Mouse (Mus musculus): Measurements from ENCODE around the gene Nnmt. TPM values are rescaled to one million over a fixed set of nuclear protein-coding genes. Genes with fewer than 3 reads are reported as not detected.

Nnmt gene
- polyA plus RNA-seq, 1 experiment from 2014 or later = 4.3 TPM

DNA sequence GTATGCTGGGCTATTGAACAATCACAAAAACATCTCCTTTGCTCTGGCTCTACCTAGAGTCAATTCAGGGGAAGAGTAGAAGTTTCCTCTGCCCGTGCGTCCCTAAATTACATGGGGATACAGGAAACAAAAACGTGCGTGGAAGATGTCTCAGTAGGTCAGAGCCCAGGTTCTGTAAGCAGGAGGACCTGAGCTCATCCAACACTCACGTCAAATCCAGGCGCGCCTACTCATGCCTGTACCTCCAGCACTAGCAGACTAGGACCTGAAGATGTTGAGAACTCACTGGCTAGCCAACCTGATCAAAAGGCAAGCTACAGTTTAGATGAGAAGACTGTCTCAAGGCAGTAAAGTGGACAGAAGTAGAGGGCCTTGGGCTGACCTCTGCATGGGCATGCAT is 32.2 kb upstream of the Nnmt start:
- ATAC-seq (replicated peaks; ENCODE audit: low FRiP score, low read depth) (no peak), DNase-seq (ENCODE audit: low spot score) (no peak)
- Histone ChIP-seq H3K27me3 (ENCODE audit: insufficient read depth, low read length) (no peaks in the 10 kb centered on the region), H3K36me3 (ENCODE audit: insufficient read depth, low read length) (no peaks in the 10 kb centered on the region), H3K9ac (ENCODE audit: low read depth, low read length) (no peak overlapping the region), H3K4me2 (ENCODE audit: low read length) (no peak overlapping the region), H3K9me3 (replicated peaks; ENCODE audit: low read length) (no peaks in the 10 kb centered on the region), H3K4me1 (replicated peaks; ENCODE audit: insufficient read depth, low read length) (no peaks in the 10 kb centered on the region), H3K4me3 (replicated peaks; ENCODE audit: low read depth, low read length) (no peak overlapping the region), H3K27ac (no peak overlapping the region)
- TF ChIP-seq CTCF (IDR thresholded peaks at IDR 0.05; ENCODE audit: low read depth) = no peak
- 89% methylated on average over 7 of the region's 7 CpGs for WGBS

DNA sequence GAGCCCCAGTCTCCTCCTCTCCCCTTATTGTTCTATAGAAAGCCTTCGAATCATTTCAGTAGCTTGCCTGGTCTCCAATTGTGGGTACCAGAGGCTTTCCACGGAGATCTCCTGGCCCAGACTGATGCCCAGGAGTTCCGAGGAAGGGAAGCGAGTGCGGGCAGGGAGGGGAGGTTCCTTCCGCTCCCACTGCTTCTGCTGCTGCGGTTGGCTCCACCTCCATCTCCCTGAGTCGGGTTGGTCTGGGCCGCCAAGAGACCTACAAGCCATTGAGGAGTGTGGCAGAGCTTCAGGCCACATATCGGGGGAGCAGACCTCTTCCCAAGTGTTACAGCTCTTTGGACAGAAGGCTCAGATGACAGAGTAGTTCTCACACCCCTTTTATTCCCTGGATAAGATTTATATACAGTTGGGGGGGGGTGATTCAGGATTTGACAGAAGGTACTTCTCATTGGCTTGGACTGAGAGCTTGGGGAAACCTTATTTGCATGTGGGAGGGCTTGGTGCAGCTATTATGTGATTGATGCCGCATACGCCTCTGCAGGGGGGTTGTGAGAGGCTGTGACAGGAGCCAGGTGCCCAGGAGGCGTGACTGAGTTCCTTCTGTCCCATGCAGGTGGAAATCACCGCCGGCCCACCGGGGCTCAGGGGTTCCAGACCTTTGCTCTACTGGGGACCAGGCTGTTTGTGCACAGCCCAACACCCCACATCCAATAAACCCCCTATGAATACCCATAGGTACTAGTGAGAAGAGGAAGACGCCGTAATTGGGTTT is 30.8 kb upstream of the Nnmt start:
- Histone ChIP-seq H3K36me3 (ENCODE audit: insufficient read depth, low read length) (no peaks in the 10 kb centered on the region), H3K27ac (no peak overlapping the region), H3K9me3 (replicated peaks; ENCODE audit: low read length) (no peaks in the 10 kb centered on the region), H3K4me2 (ENCODE audit: low read length) (peak overlapping the region; percentile 15), H3K9ac (ENCODE audit: low read depth, low read length) (no peak overlapping the region), H3K4me3 (replicated peaks; ENCODE audit: low read depth, low read length) (no peak overlapping the region), H3K4me1 (replicated peaks; ENCODE audit: insufficient read depth, low read length) (no peaks in the 10 kb centered on the region), H3K27me3 (ENCODE audit: insufficient read depth, low read length) (no peaks in the 10 kb centered on the region)
- 41% methylated on average over 18 of the region's 18 CpGs for WGBS
- ATAC-seq (replicated peaks; ENCODE audit: low FRiP score, low read depth) (no peak), DNase-seq (ENCODE audit: low spot score) (no peak)
- TF ChIP-seq CTCF (IDR thresholded peaks at IDR 0.05; ENCODE audit: low read depth) = no peak

DNA sequence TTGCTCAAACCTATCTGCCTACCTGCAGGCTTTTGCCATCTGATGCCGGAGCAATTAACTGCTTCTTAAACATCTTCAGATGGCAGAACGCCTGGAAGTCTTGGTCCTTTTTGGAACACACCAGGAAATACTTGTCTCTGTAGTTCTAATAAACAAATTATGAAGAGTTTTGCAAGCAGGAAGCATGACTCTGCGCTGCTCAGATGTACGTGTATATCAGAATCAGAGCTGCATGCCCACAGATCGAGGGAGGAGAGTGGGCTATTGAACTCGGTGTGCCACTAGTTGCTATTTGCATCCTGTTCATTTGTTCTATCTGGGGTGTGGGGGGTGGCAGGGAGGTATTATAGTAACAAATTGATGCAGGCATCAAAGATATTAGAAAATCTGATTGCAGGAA is 28.2 kb upstream of the Nnmt start:
- Histone ChIP-seq H3K36me3 (ENCODE audit: insufficient read depth, low read length) (no peaks in the 10 kb centered on the region), H3K4me3 (replicated peaks; ENCODE audit: low read depth, low read length) (no peak overlapping the region), H3K27me3 (ENCODE audit: insufficient read depth, low read length) (no peaks in the 10 kb centered on the region), H3K9me3 (replicated peaks; ENCODE audit: low read length) (no peaks in the 10 kb centered on the region), H3K4me2 (ENCODE audit: low read length) (no peak overlapping the region), H3K9ac (ENCODE audit: low read depth, low read length) (no peak overlapping the region), H3K4me1 (replicated peaks; ENCODE audit: insufficient read depth, low read length) (no peaks in the 10 kb centered on the region), H3K27ac (no peak overlapping the region)
- no peak for DNase-seq (ENCODE audit: low spot score)
- ATAC-seq (replicated peaks; ENCODE audit: low FRiP score, low read depth) = no peak
- whole genome bisulfite sequencing = 79% methylated on average over 6 of the region's 6 CpGs
- TF ChIP-seq CTCF (IDR thresholded peaks at IDR 0.05; ENCODE audit: low read depth) = no peak

- DNase-seq (ENCODE audit: low spot score) = no peak
- ATAC-seq (replicated peaks; ENCODE audit: low FRiP score, low read depth) = no peak
- H3K4me3 ChIP-seq (replicated peaks; ENCODE audit: low read depth, low read length) = no peak overlapping the region
- no peaks in the 10 kb centered on the region for H3K27me3 ChIP-seq (ENCODE audit: insufficient read depth, low read length)
- TF ChIP-seq CTCF (IDR thresholded peaks at IDR 0.05; ENCODE audit: low read depth) = no peak
- 81% methylated on average over 1 of the region's 1 CpGs for WGBS
- no peak overlapping the region for H3K4me2 ChIP-seq (ENCODE audit: low read length)
- no peaks in the 10 kb centered on the region for H3K9me3 ChIP-seq (replicated peaks; ENCODE audit: low read length)
- no peak overlapping the region for H3K9ac ChIP-seq (ENCODE audit: low read depth, low read length)
- H3K4me1 ChIP-seq (replicated peaks; ENCODE audit: insufficient read depth, low read length) = no peaks in the 10 kb centered on the region
- no peaks in the 10 kb centered on the region for H3K36me3 ChIP-seq (ENCODE audit: insufficient read depth, low read length)
- H3K27ac ChIP-seq = no peak overlapping the region
These were observed 14.3 kb upstream of the Nnmt start for GRCm38 (mm10) chr9:48619268-48619667.

DNA sequence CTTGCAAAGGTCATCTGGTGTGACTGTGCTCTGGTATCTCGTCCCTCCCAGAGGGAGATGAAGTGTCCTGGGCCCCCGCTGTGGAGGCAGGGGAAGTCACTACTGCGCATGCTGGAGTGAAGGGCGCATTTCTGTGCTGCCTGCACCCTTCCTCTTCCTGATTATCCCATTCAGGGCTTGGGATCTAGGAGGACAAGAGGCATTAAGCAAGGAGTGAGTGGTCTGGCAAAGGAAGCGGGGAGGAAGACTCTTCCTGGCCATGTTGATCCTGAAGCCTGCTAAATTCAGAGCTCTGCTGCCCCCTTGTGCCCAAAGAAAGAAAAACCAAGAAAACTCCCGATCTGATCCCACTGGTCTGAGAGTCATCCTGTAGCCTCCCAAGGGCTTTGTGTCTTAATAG is 13.6 kb upstream of the Nnmt start:
- Histone ChIP-seq H3K27ac (no peak overlapping the region), H3K9ac (ENCODE audit: low read depth, low read length) (no peak overlapping the region), H3K4me1 (replicated peaks; ENCODE audit: insufficient read depth, low read length) (no peaks in the 10 kb centered on the region), H3K27me3 (ENCODE audit: insufficient read depth, low read length) (no peaks in the 10 kb centered on the region), H3K9me3 (replicated peaks; ENCODE audit: low read length) (no peaks in the 10 kb centered on the region), H3K36me3 (ENCODE audit: insufficient read depth, low read length) (no peaks in the 10 kb centered on the region), H3K4me2 (ENCODE audit: low read length) (peak overlapping the region; percentile 23; the same call in 1 of the 2 replicates), H3K4me3 (replicated peaks; ENCODE audit: low read depth, low read length) (no peak overlapping the region)
- DNase-seq (ENCODE audit: low spot score) (peak; percentile 90), ATAC-seq (replicated peaks; ENCODE audit: low FRiP score, low read depth) (no peak; the same call in 1 of the 2 replicates)
- 24% methylated on average over 6 of the region's 6 CpGs for WGBS
- peak; percentile 84 for TF ChIP-seq CTCF (IDR thresholded peaks at IDR 0.05; ENCODE audit: low read depth)

GRCm38 (mm10) chr9:48618111-48618510 is 13.2 kb upstream of the Nnmt start:
- no peak for DNase-seq (ENCODE audit: low spot score)
- H3K27ac ChIP-seq = no peak overlapping the region

More at GRCm38 (mm10) chr9:48618111-48618510, 13.2 kb upstream of the Nnmt start:
- ATAC-seq (replicated peaks; ENCODE audit: low FRiP score, low read depth) = no peak
- H3K4me1 ChIP-seq (replicated peaks; ENCODE audit: insufficient read depth, low read length) = no peaks in the 10 kb centered on the region
- no peaks in the 10 kb centered on the region for H3K9me3 ChIP-seq (replicated peaks; ENCODE audit: low read length)
- WGBS = 72% methylated on average over 8 of the region's 8 CpGs
- H3K36me3 ChIP-seq (ENCODE audit: insufficient read depth, low read length) = no peaks in the 10 kb centered on the region
- H3K9ac ChIP-seq (ENCODE audit: low read depth, low read length) = no peak overlapping the region
- no peak overlapping the region for H3K4me2 ChIP-seq (ENCODE audit: low read length)
- no peaks in the 10 kb centered on the region for H3K27me3 ChIP-seq (ENCODE audit: insufficient read depth, low read length)
- H3K4me3 ChIP-seq (replicated peaks; ENCODE audit: low read depth, low read length) = no peak overlapping the region
- no peak for TF ChIP-seq CTCF (IDR thresholded peaks at IDR 0.05; ENCODE audit: low read depth)

All from kidney, postnatal 0 days (tissue).